Mouse (Mus musculus) liver, embryonic 15.5 days (tissue): Measurements from ENCODE around the gene Slc25a47. TPM values are rescaled to one million over a fixed set of nuclear protein-coding genes. Genes with fewer than 3 reads are reported as not detected.

Experiments
- microRNA counts: library from miRNA; unstranded; fragments of <30 nt; microRNA quantifications from one replicate; lab custom pipeline; 2016
- microRNA-seq: library from miRNA; unstranded; fragments of <30 nt; microRNA quantifications from one replicate; pipeline ENCODE4, GENCODE M21; 2016
- polyA plus RNA-seq: library from polyadenylated mRNA; unstranded; fragments of >200 nt; fragmentation: Nextera tagmentation; extraction: Ambion mirVana; gene quantifications from 2 replicates; pipeline ENCODE4 v1.2.1, GENCODE M21; 2015

Gene Slc25a47
- polyA plus RNA-seq, 1 experiment from 2014 or later: 13.2 TPM

MicroRNA genes within 50 kb of the gene (microRNA counts, 519-probe panel; counts per million panel counts)
- not detected for microRNA mmu-miR-345-3p (lab: Ali Mortazavi, UCI)
- microRNA mmu-miR-345-5p (lab: Ali Mortazavi, UCI): 1,836 counts per million, percentile 17 among the panel's probes with 10 or more counts

Small RNA genes within 50 kb of the gene (microRNA-seq; reads per million reads assigned to microRNA genes)
- 79.2 reads per million, percentile 50 among the genes with 10 or more reads in this experiment for gene Mir345

Other genes with a start within 250 kb of the Slc25a47 start
- 0.08 and 0.12 TPM in 2 replicates for gene Degs2, start 133.7 kb upstream of the Slc25a47 start, polyA plus RNA-seq
- gene Yy1, start 43.1 kb upstream of the Slc25a47 start, polyA plus RNA-seq: 7.6 and 8.8 TPM in 2 replicates
- gene Slc25a29, start 163 bp upstream of the Slc25a47 start, polyA plus RNA-seq: 1.3 and 1.4 TPM in 2 replicates
- gene Wdr25, start 57.6 kb downstream of the Slc25a47 start, polyA plus RNA-seq: 2.2 and 2.4 TPM in 2 replicates
- gene Wars, start 58.1 kb downstream of the Slc25a47 start, polyA plus RNA-seq: 25.6 and 25.9 TPM in 2 replicates
- 0.69 and 1.1 TPM in 2 replicates for gene Begain, start 232.2 kb downstream of the Slc25a47 start, polyA plus RNA-seq